Mouse (Mus musculus): ENCODE data around the gene Large2. TPM values are rescaled to one million over a fixed set of nuclear protein-coding genes. Genes with fewer than 3 reads are reported as not detected.
A peak's percentile ranks its signal among the peaks of the same experiment; 100 is the strongest.

Gene Large2
- polyA plus RNA-seq (2015; fragmentation: Nextera tagmentation; extraction: Ambion mirVana), result 2.4 and 3.5 TPM in 2 replicates

DNA sequence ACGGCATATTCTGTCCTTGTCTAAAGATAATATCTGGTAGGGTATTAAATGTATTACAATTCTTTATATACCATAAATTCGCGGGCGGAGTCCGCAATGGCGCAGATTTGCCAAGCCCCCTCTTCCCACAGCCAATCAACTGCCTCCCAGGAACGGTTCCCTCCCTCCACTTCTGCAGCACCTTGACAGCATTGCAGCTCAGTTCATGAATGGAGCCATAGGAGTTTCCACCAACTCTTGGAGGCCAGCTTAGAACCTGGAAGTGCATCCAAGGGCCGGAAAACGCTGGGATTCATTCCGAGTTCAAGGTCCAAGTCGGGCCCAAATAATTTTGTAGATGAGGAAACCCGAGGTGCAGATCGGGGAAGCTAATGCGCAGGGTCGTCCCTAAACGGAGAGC is at the start of gene Large2, which contains the start of gene Pex16:
Large2 (minus strand) TSS at position 356 of the 400 bp plus-strand sequence.
Pex16 (plus strand) TSS at position 163 of the 400 bp plus-strand sequence.
- peaks cover 40% of the 10 kb centered on the region for H3K4me1 ChIP-seq (replicated peaks)
- H3K9ac ChIP-seq, result peak within 1 kb of the TSS; percentile 74
- peaks cover 26% of the 10 kb centered on the region for H3K36me3 ChIP-seq (replicated peaks)
- WGBS (ENCODE audit: insufficient replicate concordance), result 2% methylated on average over 16 of the region's 16 CpGs
- peak within 1 kb of the TSS; percentile 93 for H3K4me2 ChIP-seq
- H3K9me3 ChIP-seq (replicated peaks), result no peaks in the 10 kb centered on the region
- H3K27ac ChIP-seq (replicated peaks), result peak within 1 kb of the TSS; percentile 86
- peaks cover 45% of the 10 kb centered on the region for H3K27me3 ChIP-seq
- H3K4me3 ChIP-seq (replicated peaks), result peak within 1 kb of the TSS; percentile 75
- peak; percentile 14; the same call in 1 of the 2 replicates for ATAC-seq (ENCODE audit: insufficient read depth)

DNA sequence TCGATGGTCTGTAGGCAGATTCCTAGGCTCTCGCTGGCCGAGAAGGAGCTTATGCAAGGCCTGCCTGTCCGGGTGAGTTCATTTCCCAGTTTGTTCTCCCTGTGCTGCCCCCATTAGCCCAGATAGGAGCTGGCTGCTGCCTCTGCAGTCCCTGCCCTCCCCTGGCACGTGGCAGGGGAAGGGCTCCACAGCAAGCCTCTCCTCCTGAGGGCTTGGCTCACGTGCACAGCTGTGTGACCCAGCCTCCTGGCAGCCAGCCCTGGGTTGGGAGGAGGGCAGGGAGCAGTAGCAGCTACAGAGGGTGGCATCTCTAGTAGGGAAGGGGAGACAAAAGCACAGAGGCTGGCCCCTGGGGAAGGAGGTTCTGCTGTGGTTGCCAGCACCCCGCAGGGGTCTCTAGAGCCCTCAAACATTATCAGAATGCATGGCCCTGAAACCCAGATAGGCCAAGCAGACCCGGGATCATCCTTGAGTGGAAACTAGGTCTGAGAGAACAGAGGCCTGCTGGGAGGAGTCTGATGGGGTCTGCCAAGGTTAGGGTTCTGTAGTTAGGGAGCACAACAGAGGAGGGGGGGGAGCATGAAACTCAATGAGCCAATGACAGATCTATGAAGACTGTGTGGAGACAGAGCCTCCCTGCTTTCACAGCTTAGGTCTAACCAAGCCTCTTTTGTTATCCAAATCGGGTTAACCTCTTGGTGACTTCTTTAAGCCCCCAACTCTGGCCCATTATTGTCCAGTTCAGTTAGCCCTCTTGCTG is 49.2 kb upstream of the Large2 start:
- Histone ChIP-seq H3K4me3 (replicated peaks) (no peak overlapping the region), H3K27ac (replicated peaks) (no peak overlapping the region), H3K9ac (no peak overlapping the region), H3K36me3 (replicated peaks) (peaks cover 67% of the 10 kb centered on the region), H3K27me3 (no peaks in the 10 kb centered on the region), H3K9me3 (replicated peaks) (no peaks in the 10 kb centered on the region), H3K4me2 (no peak overlapping the region), H3K4me1 (replicated peaks) (peaks cover 29% of the 10 kb centered on the region)
- ATAC-seq (ENCODE audit: insufficient read depth), result no peak
- WGBS (ENCODE audit: insufficient replicate concordance), result 75% methylated on average over 9 of the region's 9 CpGs

DNA sequence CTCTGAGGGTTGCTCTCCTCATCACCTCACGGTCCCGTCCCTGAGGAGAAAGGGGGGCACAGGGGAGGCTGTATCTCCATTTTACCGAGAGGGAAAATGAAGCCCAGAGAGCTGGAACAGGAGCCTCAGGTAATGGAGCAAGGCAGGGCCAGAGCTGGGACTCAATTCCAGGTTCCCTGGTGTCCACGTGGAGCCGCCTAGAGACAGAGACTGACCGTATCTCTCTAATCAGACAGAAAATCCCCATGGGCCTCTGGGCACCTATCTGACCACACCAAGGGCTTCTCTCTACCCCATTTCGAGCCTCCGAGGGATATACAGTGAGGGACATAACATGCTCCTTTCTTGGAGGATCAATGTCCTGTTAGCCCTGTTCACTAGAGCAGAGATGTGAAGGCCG is 48.5 kb upstream of the Large2 start:
- Histone ChIP-seq H3K27me3 (no peaks in the 10 kb centered on the region), H3K4me1 (replicated peaks) (peaks cover 21% of the 10 kb centered on the region), H3K36me3 (replicated peaks) (peaks cover 74% of the 10 kb centered on the region), H3K4me3 (replicated peaks) (no peak overlapping the region), H3K4me2 (no peak overlapping the region), H3K9me3 (replicated peaks) (no peaks in the 10 kb centered on the region), H3K27ac (replicated peaks) (no peak overlapping the region), H3K9ac (no peak overlapping the region)
- 74% methylated on average over 9 of the region's 9 CpGs for WGBS (ENCODE audit: insufficient replicate concordance)
- ATAC-seq (ENCODE audit: insufficient read depth), result no peak

DNA sequence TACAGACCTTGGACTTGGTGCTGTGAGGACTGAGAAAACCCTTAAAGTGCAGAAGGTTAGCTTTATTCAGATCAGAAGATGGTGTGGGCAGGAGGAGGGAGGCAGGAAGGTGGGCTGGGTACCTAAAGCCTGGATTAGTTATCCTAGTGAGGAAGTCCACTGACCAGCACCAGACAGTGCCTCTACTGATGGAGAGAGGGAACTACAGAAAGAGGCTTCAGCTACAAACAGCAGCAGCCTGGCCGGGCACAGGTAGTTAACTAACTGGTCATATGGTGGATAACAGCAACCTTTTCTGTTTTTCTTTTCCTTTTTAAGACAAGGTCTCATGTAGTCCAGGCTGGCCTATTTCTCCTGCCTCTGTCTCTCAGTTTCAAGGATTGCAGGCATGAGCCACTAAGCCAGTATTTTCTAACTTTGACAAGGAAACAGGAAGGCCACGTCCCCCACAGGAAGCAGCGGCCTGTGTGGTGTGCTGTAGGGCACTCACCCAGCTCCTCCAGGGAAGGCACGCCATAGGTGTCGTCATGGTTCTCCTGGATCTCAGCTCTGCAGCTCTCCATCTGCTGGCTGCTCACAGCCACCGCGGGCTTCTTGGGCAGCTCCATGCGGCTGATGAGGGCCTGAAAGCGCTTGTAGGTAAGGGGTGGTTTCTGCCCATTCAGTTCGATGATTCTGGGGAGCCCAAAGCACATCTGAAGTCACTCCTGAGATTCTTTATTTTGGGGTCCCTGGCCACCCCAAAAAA is 47.9 kb upstream of the Large2 start:
- H3K4me3 ChIP-seq (replicated peaks), result no peak overlapping the region
- H3K9ac ChIP-seq, result no peak overlapping the region
- H3K27ac ChIP-seq (replicated peaks), result no peak overlapping the region
- no peaks in the 10 kb centered on the region for H3K27me3 ChIP-seq
- peaks cover 80% of the 10 kb centered on the region for H3K36me3 ChIP-seq (replicated peaks)
- no peak overlapping the region for H3K4me2 ChIP-seq
- no peaks in the 10 kb centered on the region for H3K9me3 ChIP-seq (replicated peaks)
- H3K4me1 ChIP-seq (replicated peaks), result peaks cover 15% of the 10 kb centered on the region
- no peak for ATAC-seq (ENCODE audit: insufficient read depth)
- 43% methylated on average over 10 of the region's 10 CpGs for WGBS (ENCODE audit: insufficient replicate concordance)

DNA sequence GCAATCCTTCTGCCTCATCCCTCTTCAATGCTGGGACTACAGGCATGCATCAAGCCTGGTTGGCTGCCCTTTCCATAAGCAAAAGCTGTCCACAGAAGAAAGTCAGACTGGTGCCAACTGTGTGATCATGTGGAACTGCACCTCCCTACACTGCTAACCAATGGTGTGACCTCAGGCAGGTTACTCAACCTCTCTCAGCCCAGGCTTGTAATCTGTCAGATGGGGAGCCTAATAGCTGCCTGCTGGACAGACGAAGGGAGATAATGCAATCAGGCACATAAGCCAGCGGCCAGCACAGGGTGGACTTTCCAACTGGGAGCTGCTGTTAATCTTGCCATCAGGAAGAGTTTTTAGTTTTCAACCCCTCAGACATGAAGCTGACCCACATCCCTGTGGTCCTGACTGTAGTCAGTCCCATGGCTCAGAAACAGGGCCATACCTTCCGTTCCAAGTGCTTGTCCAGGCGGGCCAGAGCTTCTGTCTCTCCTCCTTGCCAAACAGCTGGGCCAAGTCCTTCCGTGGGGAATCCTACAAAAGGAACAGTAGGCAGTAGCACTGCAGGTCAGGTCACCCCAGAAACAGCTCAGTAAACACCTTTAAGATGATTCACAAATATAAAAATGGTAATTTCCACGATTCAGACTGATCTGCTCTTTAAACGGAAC is 47.2 kb upstream of the Large2 start:
- no peaks in the 10 kb centered on the region for H3K9me3 ChIP-seq (replicated peaks)
- peak; percentile 41; the same call in 1 of the 2 replicates for ATAC-seq (ENCODE audit: insufficient read depth)
- WGBS (ENCODE audit: insufficient replicate concordance), result 68% methylated on average over 7 of the region's 7 CpGs
- H3K27me3 ChIP-seq, result no peaks in the 10 kb centered on the region
- no peak overlapping the region for H3K4me2 ChIP-seq
- no peak overlapping the region for H3K27ac ChIP-seq (replicated peaks)
- no peak overlapping the region for H3K9ac ChIP-seq
- H3K4me3 ChIP-seq (replicated peaks), result no peak overlapping the region
- peaks cover 13% of the 10 kb centered on the region for H3K4me1 ChIP-seq (replicated peaks)
- H3K36me3 ChIP-seq (replicated peaks), result peaks cover 85% of the 10 kb centered on the region

DNA sequence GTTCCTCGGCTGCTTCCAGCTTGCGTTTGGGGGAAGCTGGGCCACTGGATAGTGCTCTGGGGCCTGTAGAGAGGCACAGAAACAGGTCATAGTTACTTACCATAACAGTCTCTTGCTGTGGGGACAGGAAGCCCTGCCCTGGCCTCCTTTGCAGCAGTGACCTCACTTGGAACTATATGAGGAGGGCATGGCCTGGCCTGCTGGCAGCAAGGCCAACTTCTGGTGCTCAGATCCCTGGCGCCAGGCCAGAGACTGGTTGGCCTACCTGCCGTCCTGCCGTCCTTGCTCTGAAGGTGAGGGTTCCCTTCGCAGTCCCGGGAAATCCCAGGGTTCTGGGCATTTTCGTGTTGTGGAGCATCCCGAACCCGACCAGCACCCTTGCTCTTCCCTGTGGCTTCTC is 37.0 kb upstream of the Large2 start:
- Histone ChIP-seq H3K4me1 (replicated peaks) (no peaks in the 10 kb centered on the region), H3K9ac (no peak overlapping the region), H3K27ac (replicated peaks) (no peak overlapping the region), H3K27me3 (no peaks in the 10 kb centered on the region), H3K9me3 (replicated peaks) (no peaks in the 10 kb centered on the region), H3K4me3 (replicated peaks) (no peak overlapping the region), H3K4me2 (no peak overlapping the region), H3K36me3 (replicated peaks) (peaks cover 95% of the 10 kb centered on the region)
- WGBS (ENCODE audit: insufficient replicate concordance), result 76% methylated on average over 10 of the region's 10 CpGs
- ATAC-seq (ENCODE audit: insufficient read depth), result no peak

DNA sequence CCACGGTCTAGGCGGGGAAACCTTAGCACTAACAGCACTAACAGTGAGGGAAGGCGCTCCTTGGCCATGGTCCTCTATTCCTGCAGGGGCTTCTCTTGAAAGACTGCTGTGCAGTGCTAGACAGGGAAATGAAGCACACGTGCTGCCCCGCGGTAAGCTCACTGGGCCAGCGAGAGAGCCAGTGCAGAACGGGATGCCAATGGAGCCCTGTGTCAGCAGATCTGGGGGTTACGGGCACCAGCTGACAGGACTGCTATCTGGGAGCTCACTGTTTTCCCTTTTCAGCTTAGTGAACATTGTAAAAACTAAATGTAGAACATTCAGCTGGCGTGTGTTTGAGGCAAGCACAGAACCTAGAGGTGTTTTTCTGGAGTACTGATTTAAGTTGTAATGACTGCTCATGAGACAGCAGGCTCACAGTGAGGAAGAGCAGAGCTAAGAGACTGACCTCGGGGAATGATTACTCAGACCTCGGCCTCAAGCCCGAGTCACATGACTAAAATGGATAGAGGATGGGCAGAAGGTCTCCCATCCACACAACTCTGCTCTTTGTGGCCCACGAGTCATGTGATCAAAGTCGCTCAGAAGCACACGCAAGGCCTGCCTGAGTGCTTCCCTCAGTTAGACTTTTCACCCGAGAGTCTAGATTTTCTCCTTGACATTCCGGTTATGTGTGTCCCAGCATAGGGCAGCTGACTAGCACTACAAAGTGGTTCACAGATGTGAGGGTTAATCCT is 33.8 kb upstream of the Large2 start:
- no peak overlapping the region for H3K4me2 ChIP-seq
- peaks cover 88% of the 10 kb centered on the region for H3K36me3 ChIP-seq (replicated peaks)
- no peaks in the 10 kb centered on the region for H3K27me3 ChIP-seq
- no peaks in the 10 kb centered on the region for H3K4me1 ChIP-seq (replicated peaks)
- no peak overlapping the region for H3K9ac ChIP-seq
- H3K9me3 ChIP-seq (replicated peaks), result no peaks in the 10 kb centered on the region
- WGBS (ENCODE audit: insufficient replicate concordance), result 81% methylated on average over 18 of the region's 18 CpGs
- H3K27ac ChIP-seq (replicated peaks), result no peak overlapping the region
- no peak overlapping the region for H3K4me3 ChIP-seq (replicated peaks)
- no peak for ATAC-seq (ENCODE audit: insufficient read depth)

DNA sequence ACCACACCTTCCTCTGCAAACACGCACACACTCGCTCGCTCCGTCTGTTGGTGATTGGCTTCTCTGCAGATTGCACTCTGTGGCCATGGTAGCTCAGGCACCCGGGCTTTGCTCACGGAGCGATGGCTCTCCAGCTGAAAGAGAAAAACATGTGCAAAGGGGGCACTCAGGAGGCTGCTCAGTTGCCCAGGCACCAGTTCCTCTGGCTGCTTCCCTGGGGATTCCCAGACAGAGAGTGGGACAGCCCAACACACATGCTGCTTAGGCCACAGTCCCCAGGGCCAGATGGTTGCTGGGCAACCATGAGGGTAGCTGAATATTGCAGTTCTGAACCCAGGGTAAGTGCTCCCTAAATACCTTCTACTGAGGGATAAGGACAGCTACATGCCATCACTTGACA is 31.0 kb upstream of the Large2 start:
- no peak overlapping the region for H3K4me2 ChIP-seq
- no peak for ATAC-seq (ENCODE audit: insufficient read depth)
- H3K27ac ChIP-seq (replicated peaks), result no peak overlapping the region
- H3K4me1 ChIP-seq (replicated peaks), result peaks cover 6% of the 10 kb centered on the region; the same call in 1 of the 2 replicates
- 87% methylated on average over 7 of the region's 7 CpGs for WGBS (ENCODE audit: insufficient replicate concordance)
- no peaks in the 10 kb centered on the region for H3K9me3 ChIP-seq (replicated peaks)
- H3K27me3 ChIP-seq, result peaks cover 19% of the 10 kb centered on the region
- no peak overlapping the region for H3K9ac ChIP-seq
- no peak overlapping the region for H3K4me3 ChIP-seq (replicated peaks)
- peaks cover 62% of the 10 kb centered on the region for H3K36me3 ChIP-seq (replicated peaks)

DNA sequence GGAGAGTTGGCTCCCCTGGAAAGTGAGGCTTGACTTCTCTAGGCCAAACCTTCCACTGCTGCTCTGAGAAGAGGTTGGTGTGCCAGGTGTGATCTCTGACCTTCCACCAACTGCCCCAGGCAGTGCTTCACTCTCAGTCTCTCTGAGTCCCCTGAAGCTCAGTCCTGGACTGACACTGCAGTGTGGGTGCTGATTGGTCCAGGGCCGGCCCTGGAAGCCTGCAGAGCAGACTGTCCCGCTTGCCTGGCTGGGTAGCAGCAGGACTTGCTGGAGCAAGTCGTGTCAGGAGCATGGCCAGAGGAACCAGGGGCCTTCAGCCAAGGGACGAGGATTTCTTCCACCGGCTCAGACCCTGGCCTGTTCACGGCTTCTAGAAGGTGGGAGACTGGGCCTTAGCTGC is 30.1 kb upstream of the Large2 start:
- no peak overlapping the region for H3K4me2 ChIP-seq
- no peak overlapping the region for H3K4me3 ChIP-seq (replicated peaks)
- H3K27me3 ChIP-seq, result peaks cover 25% of the 10 kb centered on the region
- H3K9ac ChIP-seq, result no peak overlapping the region
- 80% methylated on average over 6 of the region's 6 CpGs for WGBS (ENCODE audit: insufficient replicate concordance)
- H3K27ac ChIP-seq (replicated peaks), result no peak overlapping the region
- no peak for ATAC-seq (ENCODE audit: insufficient read depth)
- peaks cover 6% of the 10 kb centered on the region; the same call in 1 of the 2 replicates for H3K4me1 ChIP-seq (replicated peaks)
- no peaks in the 10 kb centered on the region for H3K9me3 ChIP-seq (replicated peaks)
- peaks cover 52% of the 10 kb centered on the region for H3K36me3 ChIP-seq (replicated peaks)

DNA sequence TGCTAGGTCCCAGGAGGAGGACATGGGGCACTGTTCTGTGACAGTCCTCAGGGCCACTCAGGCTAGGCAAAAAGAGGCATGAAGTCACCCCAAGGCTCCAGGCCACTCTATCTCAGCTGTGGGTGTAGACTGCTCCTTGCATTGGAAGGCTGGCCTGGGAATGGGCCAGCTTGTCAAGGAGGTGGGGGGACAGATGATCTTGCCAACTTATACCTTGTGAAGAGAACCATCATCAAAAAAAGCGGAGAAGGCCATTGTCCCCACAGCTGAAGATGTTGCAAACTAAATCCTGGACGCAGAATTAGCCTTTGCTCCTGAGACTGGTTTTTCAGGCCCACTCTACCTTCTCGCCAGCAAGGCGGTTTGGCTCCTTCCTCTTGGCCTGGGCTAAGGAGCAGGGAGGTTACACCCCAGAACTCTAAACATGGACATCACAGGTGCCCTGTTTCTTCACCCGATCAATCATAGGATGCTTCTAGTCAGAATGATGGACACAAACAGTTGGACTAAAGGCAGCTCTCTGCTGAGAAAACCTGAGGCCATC is 29.2 kb upstream of the Large2 start:
- Histone ChIP-seq H3K27me3 (peaks cover 34% of the 10 kb centered on the region), H3K27ac (replicated peaks) (no peak overlapping the region), H3K4me3 (replicated peaks) (no peak overlapping the region), H3K9ac (no peak overlapping the region), H3K4me2 (no peak overlapping the region), H3K9me3 (replicated peaks) (no peaks in the 10 kb centered on the region), H3K36me3 (replicated peaks) (peaks cover 43% of the 10 kb centered on the region), H3K4me1 (replicated peaks) (peaks cover 6% of the 10 kb centered on the region; the same call in 1 of the 2 replicates)
- WGBS (ENCODE audit: insufficient replicate concordance), result 77% methylated on average over 5 of the region's 5 CpGs
- ATAC-seq (ENCODE audit: insufficient read depth), result no peak
